Mouse (Mus musculus) embryonic facial prominence, embryonic 14.5 days (tissue): ENCODE measurements around the gene Gsc2. TPM values are rescaled to one million over a fixed set of nuclear protein-coding genes. Genes with fewer than 3 reads are reported as not detected.

Source experiments
- ATAC-seq: fragments of 200-750 bp; cut with Nextera tagmentation; 2 replicates; pipeline ENCODE4 v1.8.0; 2017; ENCODE audit warnings: low read depth, moderate number of reproducible peaks, moderate TSS enrichment
- DNase-seq: peaks from one replicate; pipeline ENCODE4 v3.0.0-alpha.2; 2015; ENCODE audit warnings: low spot score
- H3K27ac ChIP-seq: fragments of 300-500 bp; sonication (generic); replicated peaks from 2 replicates; pipeline ENCODE4 v1.5.1; 2014; ENCODE audit warnings: low read depth, mild to moderate bottlenecking, low read length, moderate library complexity
- H3K27me3 ChIP-seq: fragments of 300-500 bp; sonication (generic); replicated peaks from 2 replicates; pipeline ENCODE4 v1.6.1; 2014; ENCODE audit warnings: low read length; ENCODE audit not compliant: control insufficient read depth, insufficient read depth
- H3K36me3 ChIP-seq: fragments of 300-500 bp; sonication (generic); 2 replicates; pipeline ENCODE4 v1.6.1; 2014; ENCODE audit warnings: low read length, mixed read lengths; ENCODE audit not compliant: control insufficient read depth, insufficient read depth
- H3K4me1 ChIP-seq: fragments of 300-500 bp; sonication (generic); 2 replicates; pipeline ENCODE4 v1.6.1; 2014; ENCODE audit warnings: antibody characterized with exemption, low read length; ENCODE audit not compliant: control insufficient read depth, insufficient read depth
- H3K4me2 ChIP-seq: fragments of 300-500 bp; sonication (generic); 2 replicates; pipeline ENCODE4 v1.6.1; 2014; ENCODE audit warnings: low read depth, mild to moderate bottlenecking, low read length, moderate library complexity, mixed read lengths
- H3K4me3 ChIP-seq: fragments of 300-500 bp; sonication (generic); 2 replicates; pipeline ENCODE4 v1.5.1; 2014; ENCODE audit warnings: low read depth, mild to moderate bottlenecking, low read length
- H3K9ac ChIP-seq: fragments of 300-500 bp; sonication (generic); 2 replicates; pipeline ENCODE4 v1.6.1; 2014; ENCODE audit warnings: low read depth, mild to moderate bottlenecking, low read length, moderate library complexity, mixed read lengths
- H3K9me3 ChIP-seq: fragments of 300-500 bp; sonication (generic); 2 replicates; pipeline ENCODE4 v1.6.1; 2016; ENCODE audit warnings: low read length; ENCODE audit not compliant: control insufficient read depth
- WGBS: fragments of 180-500 bp; shearing (Covaris S2); extraction: QIAGEN DNeasy Blood & Tissue Kit; methylation state at CpG from one replicate; pipeline ENCODE4 v1.1.7; 2014; 5-methylcytosine and 5-hydroxymethylcytosine counted together
- polyA plus RNA-seq: library from polyadenylated mRNA; unstranded; fragments of >200 nt; fragmentation: Nextera tagmentation; extraction: Ambion mirVana; gene quantifications from 2 replicates; pipeline ENCODE4 v1.2.1, GENCODE M21; 2014

Gsc2 gene
- polyA plus RNA-seq, 1 experiment from 2014 or later = not detected

DNA sequence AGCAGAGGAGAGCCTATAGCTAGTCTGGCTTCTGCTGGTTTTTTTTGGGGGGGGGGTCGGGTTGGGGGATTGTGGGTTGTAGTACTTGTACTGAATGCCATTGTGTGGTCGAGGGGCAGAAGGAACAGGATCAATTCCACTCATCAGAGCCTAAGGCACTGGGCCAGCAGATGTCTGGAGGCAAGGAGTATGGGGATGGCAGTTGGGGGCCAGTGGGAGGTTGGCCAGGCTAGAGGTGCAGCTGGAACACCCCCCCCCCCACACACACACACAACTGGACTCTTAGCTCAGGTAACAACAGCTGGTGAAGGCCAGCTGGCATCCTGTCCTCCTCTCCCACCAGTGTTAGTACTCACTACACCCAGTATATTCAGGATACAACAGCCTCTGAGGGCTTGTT lies 14.4 kb upstream of the Gsc2 start:
- peaks cover 8% of the 10 kb centered on the region for H3K4me1 ChIP-seq
- H3K36me3 ChIP-seq = 0 out of 2 replicates have a peak, but pooled peaks cover 12% of the 10 kb centered on the region
- WGBS = 29% methylated on average over 1 of the region's 2 CpGs
- no peaks in the 10 kb centered on the region for H3K27me3 ChIP-seq
- H3K27ac ChIP-seq = no peak overlapping the region
- ATAC-seq (no peak), DNase-seq (no peak)
- H3K4me2 ChIP-seq = no peak overlapping the region
- H3K9me3 ChIP-seq = no peaks in the 10 kb centered on the region
- H3K4me3 ChIP-seq = no peak overlapping the region
- H3K9ac ChIP-seq = 0 out of 2 replicates have a peak overlapping the region, but pooled peaks have one; percentile 79

DNA sequence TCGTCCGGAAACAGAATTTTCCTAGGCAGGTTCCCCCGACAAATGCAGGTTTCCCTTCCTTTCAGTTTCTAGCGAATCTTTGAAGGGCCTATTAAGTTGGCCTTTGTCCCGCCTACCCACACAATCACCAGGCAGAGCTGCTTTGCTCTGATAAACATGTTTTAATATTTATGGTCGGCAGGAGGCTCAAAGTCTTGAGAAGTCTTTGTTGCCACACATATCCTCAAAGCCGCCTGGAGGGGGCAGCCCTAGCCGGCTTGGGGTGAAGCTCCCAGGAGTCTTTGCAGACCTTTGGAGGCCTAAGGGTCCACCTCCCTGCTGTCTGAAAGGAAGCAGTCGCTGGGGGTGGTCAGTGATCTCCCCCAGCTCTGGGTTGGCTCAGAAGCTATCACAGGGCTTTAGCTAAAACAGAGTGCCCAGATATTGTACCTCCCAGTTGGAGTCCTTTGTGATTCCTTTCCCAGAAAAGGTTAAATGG lies 13.8 kb upstream of the Gsc2 start:
- Histone ChIP-seq H3K4me2 (peak overlapping the region; percentile 98), H3K9ac (peak overlapping the region; percentile 79), H3K27me3 (no peaks in the 10 kb centered on the region), H3K27ac (peak overlapping the region; percentile 78), H3K4me3 (peak overlapping the region; percentile 87), H3K36me3 (0 out of 2 replicates have a peak, but pooled peaks cover 12% of the 10 kb centered on the region), H3K9me3 (no peaks in the 10 kb centered on the region), H3K4me1 (peaks cover 8% of the 10 kb centered on the region)
- peak; percentile 90 for DNase-seq
- peak; percentile 70 for ATAC-seq
- WGBS = 0% methylated on average over 9 of the region's 9 CpGs

DNA sequence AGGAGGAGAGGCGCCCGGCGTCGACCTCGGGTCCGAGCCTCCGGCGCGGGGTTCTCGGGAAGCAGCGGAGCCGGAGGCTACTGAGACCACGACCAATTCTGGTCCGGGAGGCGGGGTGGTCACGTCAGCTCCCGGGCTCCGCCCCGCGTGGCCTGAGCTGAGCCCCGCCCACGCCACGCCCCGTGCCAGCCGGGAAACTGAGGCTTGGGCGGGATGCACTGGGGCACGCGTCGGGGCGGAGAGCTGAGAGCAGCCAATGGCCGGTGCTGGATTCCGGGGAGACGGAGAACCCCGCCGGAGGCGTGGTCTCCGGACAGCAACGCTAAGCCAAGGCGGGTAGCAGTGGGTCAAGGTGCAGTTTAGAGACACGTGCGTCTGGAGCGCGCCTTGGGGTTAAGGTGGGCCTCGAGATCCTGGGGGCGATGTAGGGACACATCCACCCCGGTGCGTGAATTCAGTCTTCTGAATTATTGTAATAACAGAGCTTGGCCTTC lies 13.3 kb upstream of the Gsc2 start, which contains the start of gene Slc25a1:
Slc25a1 (minus strand) TSS at position 133 of the 494 bp plus-strand sequence.
- no peaks in the 10 kb centered on the region for H3K27me3 ChIP-seq
- peak within 1 kb of the TSS; percentile 87 for H3K4me3 ChIP-seq
- peak within 1 kb of the TSS; percentile 78 for H3K27ac ChIP-seq
- H3K4me1 ChIP-seq = peaks cover 8% of the 10 kb centered on the region
- H3K9ac ChIP-seq = peak within 1 kb of the TSS; percentile 79
- peak within 1 kb of the TSS; percentile 98 for H3K4me2 ChIP-seq
- DNase-seq (peak; percentile 82), ATAC-seq (peak; percentile 80)
- 0% methylated on average over 19 of the region's 47 CpGs for WGBS
- H3K9me3 ChIP-seq = no peaks in the 10 kb centered on the region
- H3K36me3 ChIP-seq = 0 out of 2 replicates have a peak, but pooled peaks cover 12% of the 10 kb centered on the region

DNA sequence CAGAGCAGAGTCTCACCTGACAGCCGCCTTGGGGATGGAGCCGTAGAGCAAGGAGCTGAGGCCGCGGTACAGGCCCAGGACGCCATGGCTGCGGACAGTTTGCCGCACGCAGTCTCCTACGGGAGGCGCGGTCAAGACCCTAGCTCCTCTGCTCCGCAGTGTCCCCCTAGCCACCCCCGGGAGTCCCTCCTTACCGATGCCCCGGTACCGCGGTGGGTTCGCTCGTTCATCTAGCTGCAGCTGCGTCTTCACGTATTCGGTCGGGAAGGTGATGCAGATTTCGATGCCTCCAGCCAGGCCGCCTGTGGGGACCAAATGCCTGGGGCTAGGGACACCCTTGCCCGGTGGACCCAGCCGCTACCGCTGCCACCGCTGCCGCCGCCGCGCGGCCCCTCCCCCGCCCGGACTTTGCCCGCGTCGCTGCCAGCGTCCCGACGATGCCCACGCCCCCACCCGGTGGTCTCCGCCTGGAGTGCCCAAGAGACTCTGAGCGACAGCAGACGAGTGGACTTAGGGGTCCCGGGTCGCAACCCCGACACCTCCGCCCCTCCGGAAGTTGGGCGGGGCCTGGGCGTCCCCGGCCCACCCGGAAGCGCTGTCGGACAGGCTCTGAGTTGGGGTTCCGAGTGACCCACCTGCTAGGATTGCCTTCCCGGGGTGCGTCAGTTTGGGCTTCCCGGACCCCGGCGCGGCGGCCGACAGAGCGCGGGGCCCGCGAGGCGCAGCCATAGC lies 12.7 kb upstream of the Gsc2 start:
- Histone ChIP-seq H3K27ac (peak overlapping the region; percentile 78), H3K9me3 (no peaks in the 10 kb centered on the region), H3K4me1 (peaks cover 12% of the 10 kb centered on the region), H3K27me3 (no peaks in the 10 kb centered on the region), H3K9ac (peak overlapping the region; percentile 79), H3K4me2 (peak overlapping the region; percentile 98), H3K4me3 (peak overlapping the region; percentile 87), H3K36me3 (0 out of 2 replicates have a peak, but pooled peaks cover 12% of the 10 kb centered on the region)
- DNase-seq (peak; percentile 16), ATAC-seq (peak; percentile 38)
- 0% methylated on average over 27 of the region's 72 CpGs for WGBS

DNA sequence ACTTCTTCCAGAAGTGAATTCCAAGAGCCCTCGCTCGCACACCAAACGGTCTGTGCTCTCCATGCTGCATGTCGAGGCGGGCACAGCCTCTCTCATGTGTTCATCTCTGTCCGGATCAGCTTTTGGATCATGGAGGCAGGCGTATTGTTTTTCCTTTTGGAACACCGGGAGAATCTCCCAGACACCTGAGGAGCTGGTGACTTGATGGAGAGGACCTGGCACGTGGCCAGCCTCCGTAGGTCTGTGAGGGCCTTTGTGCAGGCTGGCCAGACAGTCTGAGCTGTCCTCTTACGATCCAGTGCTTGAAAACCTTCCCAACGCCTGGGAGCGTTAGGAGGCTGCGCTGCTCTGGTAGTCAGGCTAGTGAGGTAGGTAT lies 7.3 kb upstream of the Gsc2 start:
- under 1% methylated on average over 14 of the region's 14 CpGs for WGBS
- DNase-seq = no peak
- Histone ChIP-seq H3K9me3 (no peaks in the 10 kb centered on the region; the same call in 1 of the 2 replicates), H3K9ac (peak overlapping the region; percentile 83), H3K36me3 (0 out of 2 replicates have a peak, but pooled peaks cover 12% of the 10 kb centered on the region), H3K4me2 (peak overlapping the region; percentile 92), H3K27me3 (peaks cover 31% of the 10 kb centered on the region), H3K27ac (peak overlapping the region; percentile 72), H3K4me1 (peaks cover 13% of the 10 kb centered on the region), H3K4me3 (peak overlapping the region; percentile 63)
- ATAC-seq = no peak

DNA sequence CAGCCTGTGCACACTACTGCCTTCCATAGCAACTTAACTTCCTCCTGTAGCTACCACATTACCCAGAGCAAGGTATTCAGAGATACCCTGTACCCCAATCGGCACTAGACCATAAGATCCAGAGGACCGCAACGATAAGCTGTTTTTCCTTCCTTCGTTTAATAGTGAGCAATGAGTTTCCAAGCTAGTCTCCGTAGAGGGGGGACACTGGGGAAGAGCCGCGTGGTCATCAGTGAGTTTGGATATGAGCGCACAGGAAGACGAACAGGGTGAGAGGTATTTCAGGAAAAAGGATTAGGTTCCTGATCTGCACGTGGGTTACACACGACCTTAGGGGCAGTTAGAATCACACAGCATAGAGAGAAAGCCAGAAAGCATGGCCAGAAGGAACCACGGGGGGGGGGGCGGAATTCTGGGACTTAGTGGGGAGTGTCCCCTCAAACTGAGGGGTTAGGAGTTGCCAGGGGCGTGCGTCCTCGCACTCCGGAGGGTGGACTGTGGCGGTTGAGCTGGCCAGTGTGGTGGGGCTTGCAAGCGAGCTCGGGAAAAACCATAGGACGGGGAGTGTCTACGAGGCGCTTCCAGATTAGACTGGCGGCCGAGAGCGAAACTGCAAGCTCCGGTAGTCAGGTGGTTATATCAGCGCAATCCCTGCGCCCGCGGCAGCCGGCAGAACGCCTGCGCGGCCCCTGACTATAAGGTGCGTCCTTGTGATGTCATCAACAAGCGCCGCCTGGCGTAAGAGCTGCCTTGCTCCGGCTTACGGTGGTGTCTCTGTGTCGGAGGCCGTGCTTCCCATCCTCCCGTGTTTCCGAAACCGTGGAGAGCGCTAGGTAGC lies 6.7 kb upstream of the Gsc2 start:
- Histone ChIP-seq H3K9ac (peak overlapping the region; percentile 83), H3K27me3 (peaks cover 36% of the 10 kb centered on the region), H3K27ac (peak overlapping the region; percentile 86), H3K4me3 (peak overlapping the region; percentile 63), H3K9me3 (no peaks in the 10 kb centered on the region; the same call in 1 of the 2 replicates), H3K36me3 (0 out of 2 replicates have a peak, but pooled peaks cover 12% of the 10 kb centered on the region), H3K4me2 (peak overlapping the region; percentile 92), H3K4me1 (peaks cover 7% of the 10 kb centered on the region; the same call in 1 of the 2 replicates)
- DNase-seq (peak; percentile 99), ATAC-seq (peak; percentile 96)
- WGBS = 2% methylated on average over 45 of the region's 47 CpGs

DNA sequence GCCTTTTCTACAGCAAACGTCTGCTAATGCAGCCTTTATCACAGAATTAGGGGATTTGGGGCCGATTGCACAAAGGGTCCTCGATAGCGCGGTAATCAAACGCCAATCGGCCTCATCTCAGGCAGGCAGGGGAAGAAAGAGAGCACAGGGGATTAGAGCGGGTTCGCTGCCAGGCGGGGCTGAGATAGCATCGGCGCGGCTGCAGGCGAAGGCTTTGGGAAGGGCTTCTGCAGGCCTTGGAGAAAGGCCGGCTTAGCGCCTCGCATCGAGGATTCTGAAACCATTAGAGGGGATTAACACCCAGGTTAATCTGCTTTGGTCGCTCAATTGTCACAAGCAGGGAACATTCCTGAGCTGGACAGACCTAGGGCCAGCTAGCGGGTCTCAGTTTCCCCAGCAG lies 5.7 kb upstream of the Gsc2 start:
- Histone ChIP-seq H3K27me3 (peaks cover 46% of the 10 kb centered on the region), H3K27ac (no peak overlapping the region), H3K4me2 (0 out of 2 replicates have a peak overlapping the region, but pooled peaks have one; percentile 92), H3K9ac (peak overlapping the region; percentile 83), H3K9me3 (no peaks in the 10 kb centered on the region; the same call in 1 of the 2 replicates), H3K4me1 (peaks cover 6% of the 10 kb centered on the region; the same call in 1 of the 2 replicates), H3K36me3 (0 out of 2 replicates have a peak, but pooled peaks cover 6% of the 10 kb centered on the region), H3K4me3 (peak overlapping the region; percentile 63; the same call in 1 of the 2 replicates)
- ATAC-seq (no peak), DNase-seq (no peak)
- 7% methylated on average over 20 of the region's 20 CpGs for WGBS

DNA sequence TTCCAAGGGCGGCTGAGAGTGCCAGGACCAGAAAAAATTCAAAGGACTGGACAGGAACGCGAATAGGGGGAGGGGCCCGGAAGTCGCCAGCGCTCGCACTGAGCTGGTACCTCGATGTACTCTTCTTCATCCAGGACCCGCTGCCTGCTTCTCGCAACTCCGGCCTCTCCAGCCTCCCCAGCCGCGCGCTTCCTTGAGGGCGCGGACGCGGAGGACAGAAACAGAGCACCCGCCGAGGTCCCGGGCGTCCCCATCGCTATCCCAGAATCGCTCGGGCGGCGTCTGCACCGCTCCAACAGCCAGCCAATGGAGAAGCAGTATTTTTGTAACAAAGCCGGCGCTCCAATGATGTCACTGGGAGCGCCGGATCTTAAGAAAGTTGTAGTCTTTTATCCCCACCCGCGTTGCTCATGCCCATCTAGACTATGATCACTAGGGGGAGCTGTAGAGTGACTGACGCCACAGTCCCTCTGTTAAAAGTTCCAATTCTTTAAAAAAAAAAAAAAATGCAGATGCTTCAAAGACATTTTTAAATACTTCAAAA lies 3.7 kb downstream of the Gsc2 start, which contains the start of gene Ess2:
Ess2 (minus strand) TSS at position 297 of the 544 bp plus-strand sequence.
- WGBS = under 1% methylated on average over 25 of the region's 35 CpGs
- DNase-seq (peak; percentile 99), ATAC-seq (peak; percentile 96)
- H3K4me3 ChIP-seq = peak within 1 kb of the TSS; percentile 77
- H3K27me3 ChIP-seq = peaks cover 46% of the 10 kb centered on the region
- H3K27ac ChIP-seq = no peak within 1 kb of the TSS; the same call in 1 of the 2 replicates
- peak within 1 kb of the TSS; percentile 94 for H3K4me2 ChIP-seq
- H3K36me3 ChIP-seq = peaks cover 33% of the 10 kb centered on the region
- H3K4me1 ChIP-seq = 0 out of 2 replicates have a peak, but pooled peaks cover 10% of the 10 kb centered on the region
- H3K9ac ChIP-seq = peak within 1 kb of the TSS; percentile 80
- H3K9me3 ChIP-seq = no peaks in the 10 kb centered on the region
